Comparison of ENCODE assay signal across 27 mouse cellular contexts in genomic region chr9:43050391-43050790, GRCm38 (mm10). TPM values are rescaled to one million over a fixed set of nuclear protein-coding genes. Genes with fewer than 3 reads are reported as not detected.
DNase-seq lines count a peak whose midpoint lies in the region; ATAC-seq and TF ChIP-seq lines count a peak whose summit lies in the region.
"Had no signal": no experiment of that assay in that cellular context is flagged by ENCODE, and none has a peak within 500 bp of the region (broad histone marks: within the 10 kb centered on the region; RNA-seq: fewer than 3 reads in every experiment).

No protein-coding gene starts in this region.

- ATAC-seq in liver, postnatal 0 days = peak; percentile 77
- no peak for ATAC-seq in liver, embryonic 11.5 days (replicated peaks; ENCODE audit: low FRiP score)
- ATAC-seq in lung, embryonic 16.5 days (ENCODE audit: low read depth) = peak; percentile 76
- ATAC-seq in hindbrain, embryonic 12.5 days (ENCODE audit: low FRiP score) = no peak
- ATAC-seq: forebrain, embryonic 15.5 days; Patski had no signal

- H3K27me3 ChIP-seq in liver, postnatal 0 days (ENCODE audit: insufficient read depth, low read length) = no peaks in the 10 kb centered on the region
- no peaks in the 10 kb centered on the region for H3K27me3 ChIP-seq in liver, embryonic 11.5 days (replicated peaks; ENCODE audit: control insufficient read depth, insufficient read depth, low read length)
- no peaks in the 10 kb centered on the region for H3K27me3 ChIP-seq in lung, embryonic 16.5 days (ENCODE audit: control insufficient read depth, insufficient read depth, low read depth, low read length)
- no peaks in the 10 kb centered on the region for H3K27me3 ChIP-seq in hindbrain, embryonic 12.5 days
- H3K27me3 ChIP-seq: CH12.LX; embryonic facial prominence, embryonic 13.5 days; forebrain, embryonic 12.5 days; forebrain, embryonic 15.5 days; heart, embryonic 13.5 days; hindbrain, embryonic 15.5 days; Patski had no signal

- H3K4me3 ChIP-seq in liver, postnatal 0 days (ENCODE audit: low read depth, low read length) = no peak overlapping the region
- no peak overlapping the region for H3K4me3 ChIP-seq in liver, embryonic 11.5 days (ENCODE audit: low read depth, low read length)
- no peak overlapping the region for H3K4me3 ChIP-seq in lung, embryonic 16.5 days (ENCODE audit: low read length)
- H3K4me3 ChIP-seq in lung, adult 2 months (replicated peaks; ENCODE audit: extremely low read depth, low read depth, low read length) = no peak overlapping the region
- H3K4me3 ChIP-seq in hindbrain, embryonic 12.5 days = no peak overlapping the region
- H3K4me3 ChIP-seq: embryonic facial prominence, embryonic 10.5 days; embryonic facial prominence, embryonic 13.5 days; erythroblast, embryonic 14.5 days; forebrain, embryonic 12.5 days; forebrain, embryonic 15.5 days; heart, embryonic 13.5 days; hindbrain, embryonic 15.5 days had no signal

- peak overlapping the region; percentile 42; the same call in 1 of the 2 replicates for H3K4me2 ChIP-seq in liver, postnatal 0 days (ENCODE audit: low read depth, low read length)
- H3K4me2 ChIP-seq in liver, embryonic 11.5 days = no peak overlapping the region
- no peak overlapping the region for H3K4me2 ChIP-seq in lung, embryonic 16.5 days (ENCODE audit: low read depth, low read length)
- H3K4me2 ChIP-seq in hindbrain, embryonic 12.5 days (replicated peaks) = no peak overlapping the region
- H3K4me2 ChIP-seq: embryonic facial prominence, embryonic 13.5 days; forebrain, embryonic 12.5 days; forebrain, embryonic 15.5 days; heart, embryonic 13.5 days; hindbrain, embryonic 15.5 days had no signal

- 86% methylated on average over 2 of the region's 2 CpGs for WGBS in liver, postnatal 0 days (ENCODE audit: insufficient replicate concordance)
- WGBS in liver, embryonic 11.5 days = 96% methylated on average over 2 of the region's 2 CpGs
- 61% methylated on average over 2 of the region's 2 CpGs for WGBS in lung, embryonic 16.5 days
- WGBS in lung, adult 2 months = 51% methylated on average over 2 of the region's 2 CpGs
- 93% methylated on average over 2 of the region's 2 CpGs for WGBS in hindbrain, embryonic 12.5 days

- peaks cover 8% of the 10 kb centered on the region; the same call in 1 of the 2 replicates for H3K9me3 ChIP-seq in liver, postnatal 0 days (ENCODE audit: low read length)
- no peaks in the 10 kb centered on the region for H3K9me3 ChIP-seq in liver, embryonic 11.5 days (ENCODE audit: control insufficient read depth, low read length)
- peaks cover 3% of the 10 kb centered on the region; the same call in 1 of the 2 replicates for H3K9me3 ChIP-seq in lung, embryonic 16.5 days (ENCODE audit: control insufficient read depth, low read length)
- no peaks in the 10 kb centered on the region for H3K9me3 ChIP-seq in hindbrain, embryonic 12.5 days (replicated peaks)
- H3K9me3 ChIP-seq: embryonic facial prominence, embryonic 13.5 days; forebrain, embryonic 12.5 days; forebrain, embryonic 15.5 days; heart, embryonic 13.5 days; hindbrain, embryonic 15.5 days had no signal

- TF ChIP-seq EP300 in liver, postnatal 0 days (IDR thresholded peaks at IDR 0.05; ENCODE audit: low read depth) = no peak

- no peak for TF ChIP-seq POLR2A in lung, adult 2 months (IDR thresholded peaks at IDR 0.05; ENCODE audit: borderline replicate concordance, extremely low read depth, low read depth, low read length)

- TF ChIP-seq CTCF in liver, postnatal 0 days (IDR thresholded peaks at IDR 0.05; ENCODE audit: low read depth) = no peak
- no peak for TF ChIP-seq CTCF in lung, adult 2 months (IDR thresholded peaks at IDR 0.05; ENCODE audit: insufficient read depth, low read length)

- DNase-seq in liver, postnatal 0 days = no peak
- no peak for DNase-seq in liver, embryonic 11.5 days (ENCODE audit: low spot score)
- DNase-seq in lung, adult 2 months = no peak
- DNase-seq in lung, postnatal 36 days = peak; percentile 62
- DNase-seq in embryo, embryonic 9.5 days (ENCODE audit: extremely low spot score) = no peak
- DNase-seq: adrenal gland, postnatal 10 days; adrenal gland, postnatal 36 days; B cell, adult 2 months; cerebellum, adult 11 months; cerebellum, adult 2 months; cerebellum, adult 9-11 months; cerebellum, postnatal 25 days; gastrocnemius, postnatal 25 days; heart, adult 18-20 months; heart, postnatal 14 days; heart, postnatal 4 days had no signal

- peak overlapping the region; percentile 49; the same call in 1 of the 2 replicates for H3K27ac ChIP-seq in liver, postnatal 0 days (ENCODE audit: low read depth)
- H3K27ac ChIP-seq in liver, embryonic 11.5 days (ENCODE audit: low read depth, low read length) = no peak overlapping the region
- H3K27ac ChIP-seq in lung, embryonic 16.5 days (ENCODE audit: low read length) = peak overlapping the region; percentile 57
- H3K27ac ChIP-seq in hindbrain, embryonic 12.5 days = no peak overlapping the region
- H3K27ac ChIP-seq: embryonic facial prominence, embryonic 10.5 days; embryonic facial prominence, embryonic 13.5 days; forebrain, embryonic 12.5 days; forebrain, embryonic 15.5 days; hindbrain, embryonic 15.5 days had no signal

- peaks cover 17% of the 10 kb centered on the region for H3K4me1 ChIP-seq in liver, postnatal 0 days (ENCODE audit: insufficient read depth)
- no peaks in the 10 kb centered on the region for H3K4me1 ChIP-seq in liver, embryonic 11.5 days (replicated peaks; ENCODE audit: control insufficient read depth, insufficient read depth, low read length)
- H3K4me1 ChIP-seq in lung, embryonic 16.5 days (replicated peaks; ENCODE audit: control insufficient read depth, insufficient read depth, low read length) = peaks cover 14% of the 10 kb centered on the region
- H3K4me1 ChIP-seq in lung, adult 2 months (ENCODE audit: control insufficient read depth, insufficient read depth, low read length) = peaks cover 19% of the 10 kb centered on the region
- H3K4me1 ChIP-seq in hindbrain, embryonic 12.5 days = no peaks in the 10 kb centered on the region
- H3K4me1 ChIP-seq: forebrain, embryonic 12.5 days; forebrain, embryonic 15.5 days had no signal

- no peak overlapping the region for H3K9ac ChIP-seq in liver, postnatal 0 days (replicated peaks)
- H3K9ac ChIP-seq in liver, embryonic 11.5 days (ENCODE audit: low read depth, low read length) = no peak overlapping the region
- no peak overlapping the region for H3K9ac ChIP-seq in lung, embryonic 16.5 days (ENCODE audit: low read length)
- no peak overlapping the region for H3K9ac ChIP-seq in hindbrain, embryonic 12.5 days
- H3K9ac ChIP-seq: embryonic facial prominence, embryonic 13.5 days; forebrain, embryonic 12.5 days; forebrain, embryonic 15.5 days; heart, embryonic 13.5 days; hindbrain, embryonic 15.5 days had no signal

- no peaks in the 10 kb centered on the region for H3K36me3 ChIP-seq in liver, postnatal 0 days (replicated peaks; ENCODE audit: insufficient read depth, low read length)
- no peaks in the 10 kb centered on the region for H3K36me3 ChIP-seq in liver, embryonic 11.5 days (ENCODE audit: control insufficient read depth, insufficient read depth, low read length)
- no peaks in the 10 kb centered on the region for H3K36me3 ChIP-seq in lung, embryonic 16.5 days (ENCODE audit: control insufficient read depth, insufficient read depth, low read length)
- H3K36me3 ChIP-seq in hindbrain, embryonic 12.5 days = no peaks in the 10 kb centered on the region
- H3K36me3 ChIP-seq: forebrain, embryonic 12.5 days; forebrain, embryonic 15.5 days; heart, embryonic 13.5 days; hindbrain, embryonic 15.5 days had no signal

RNA-seq across cellular contexts. Expression of gene Arhgef12, which starts 56.6 kb away (rescaled TPM):
- 4.3 and 4.8 TPM in 2 replicates for polyA plus RNA-seq in liver, postnatal 0 days (2015; fragmentation: Nextera tagmentation; extraction: Ambion mirVana)
- polyA plus RNA-seq in liver, embryonic 11.5 days (2014; fragmentation: Nextera tagmentation; extraction: Ambion mirVana) = 5.7 and 7.0 TPM in 2 replicates
- polyA plus RNA-seq in lung, embryonic 16.5 days (2015; fragmentation: Nextera tagmentation; extraction: Ambion mirVana) = 12.1 and 14.4 TPM in 2 replicates
- polyA plus RNA-seq in lung, adult 2 months (2012; rRNA removed) = 46.2 and 62.4 TPM in 2 replicates
- 16.1 and 18.5 TPM in 2 replicates for polyA plus RNA-seq in hindbrain, embryonic 12.5 days (2016; fragmentation: Nextera tagmentation; extraction: Ambion mirVana)

Comparison
In these comparisons a context has a peak if more than half of its experiments do, and no peak if none do; other contexts are left out.
1. ATAC-seq: peak in liver, postnatal 0 days (single experiment) and lung, embryonic 16.5 days (single experiment); none in liver, embryonic 11.5 days (single experiment) and hindbrain, embryonic 12.5 days (single experiment).
2. H3K27ac ChIP-seq: peak in liver, postnatal 0 days (single experiment) and lung, embryonic 16.5 days (single experiment); none in liver, embryonic 11.5 days (single experiment) and hindbrain, embryonic 12.5 days (single experiment).